Mouse (Mus musculus) stomach, adult 2 months (tissue): Measurements from ENCODE around the gene Gm10647. TPM values are rescaled to one million over a fixed set of nuclear protein-coding genes. Genes with fewer than 3 reads are reported as not detected.

Experiments
- polyA plus RNA-seq: library from polyadenylated mRNA; depleted of rRNA; stranded (reverse); fragments of >200 nt; gene quantifications from 2 replicates; pipeline ENCODE4 v1.2.3, GENCODE M21; 2012; rRNA removed

Gm10647 gene
- not detected in 2 replicates for polyA plus RNA-seq

GRCm38 (mm10) chr9:66796739-66797138 is at the start of gene Gm10647:
Gm10647 (plus strand) TSS chr9:66797039.

GRCm38 (mm10) chr9:66795464-66796324 is 1.1 kb upstream of the Gm10647 start, which contains the start of gene Aph1b:
Aph1b (minus strand) TSS chr9:66795490.

GRCm38 (mm10) chr9:66834318-66835096 is 37.7 kb downstream of the Gm10647 start, which contains the start of gene Aph1c:
Aph1c (minus strand) TSS chr9:66834726.

Other genes with a start within 250 kb of the Gm10647 start
- gene Usp3, start 203.9 kb upstream of the Gm10647 start, polyA plus RNA-seq: 10.4 and 10.5 TPM in 2 replicates
- 11.9 and 43.5 TPM in 2 replicates for gene Car12, start 83.4 kb upstream of the Gm10647 start, polyA plus RNA-seq
- gene Aph1b, start 1.5 kb upstream of the Gm10647 start, polyA plus RNA-seq: 1.6 and 1.8 TPM in 2 replicates
- gene Aph1c, start 37.7 kb downstream of the Gm10647 start, polyA plus RNA-seq: 0.42 and 0.66 TPM in 2 replicates
- 1.2 and 2.0 TPM in 2 replicates for gene Rab8b, start 122.6 kb downstream of the Gm10647 start, polyA plus RNA-seq
- 4.6 and 4.9 TPM in 2 replicates for gene Rps27l, start 149.0 kb downstream of the Gm10647 start, polyA plus RNA-seq
- gene Lactb, start 178.4 kb downstream of the Gm10647 start, polyA plus RNA-seq: 7.5 and 19.6 TPM in 2 replicates